Mouse (Mus musculus) testis, postnatal 14 days (tissue): ENCODE measurements at regions not wholly inside any gene's neighbourhood (a gene's known extent, or its start where the extent isn't known, plus 50 kb on each side); places are given as distances from the start of the nearest gene placed in this dataset.

Experiments used
- DNase-seq: peaks from one replicate; pipeline ENCODE4 v3.0.0; 2021; ENCODE audit warnings: low spot score

- peak; percentile 9 for DNase-seq
Measured at GRCm38 (mm10) chr1:114781914-114782313, 902.6 kb upstream of the Cntnap5a start.
